Mouse (Mus musculus): ENCODE results near the gene Casz1.
A peak's percentile ranks its signal among the peaks of the same experiment; 100 is the strongest.

The Casz1 gene

DNA sequence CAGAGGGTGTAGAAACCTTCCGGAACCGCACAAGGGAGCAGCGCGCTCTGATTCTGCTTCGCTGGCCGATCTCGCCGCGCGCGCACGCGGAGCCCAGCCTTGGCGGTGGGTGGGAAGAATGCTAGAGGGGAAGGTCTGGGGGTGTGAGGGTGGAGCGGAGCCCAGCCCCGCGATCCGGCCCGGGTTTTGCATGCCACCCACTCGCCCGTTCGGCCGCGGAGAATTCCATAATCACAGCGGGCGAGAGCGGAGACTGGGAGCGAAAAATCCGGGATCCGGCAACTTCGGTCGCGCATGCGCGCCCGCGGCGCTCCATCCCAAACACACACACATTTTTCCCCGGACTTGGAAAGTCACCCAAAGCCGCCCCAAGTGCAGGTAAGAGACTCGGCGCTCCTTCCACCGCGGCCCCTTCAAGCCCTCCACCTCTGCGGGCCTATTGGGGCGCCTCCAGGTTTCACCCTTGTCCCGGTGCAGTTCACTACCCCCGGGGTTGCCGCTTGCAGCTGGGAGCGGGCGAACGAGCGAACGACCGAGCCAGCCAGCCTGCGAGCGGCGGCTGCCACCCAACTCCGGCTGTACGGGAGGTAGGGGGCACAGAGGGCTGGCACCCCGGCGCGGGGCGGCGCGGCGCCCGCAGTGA, at the start of gene Casz1:
Gene Casz1 (plus strand): TSS at position 293 of the 643 bp plus-strand sequence.
- peak; percentile 87 for DNase-seq (ENCODE audit: low spot score)

DNA sequence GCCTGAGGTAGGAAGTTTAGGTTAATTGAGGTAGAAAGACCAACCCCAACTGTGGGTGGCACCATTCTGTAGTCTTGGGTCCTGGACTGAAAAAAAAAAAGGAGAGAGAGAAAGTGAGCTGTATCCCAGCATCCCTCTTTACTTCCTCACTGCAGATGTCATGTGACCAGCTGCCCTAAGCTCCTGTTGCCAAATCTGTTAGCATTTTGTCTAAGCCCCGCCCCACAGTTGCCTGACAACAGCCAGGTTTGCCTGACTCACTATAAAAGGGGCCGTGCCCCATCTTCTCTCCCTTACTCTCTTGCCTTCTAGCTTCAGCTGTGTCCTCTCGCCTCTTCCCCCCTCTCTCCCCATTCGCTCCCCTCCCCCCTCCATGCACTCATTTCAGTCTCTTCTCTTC, 45.4 kb upstream of the Casz1 start:
- DNase-seq (ENCODE audit: low spot score) = no peak

DNA sequence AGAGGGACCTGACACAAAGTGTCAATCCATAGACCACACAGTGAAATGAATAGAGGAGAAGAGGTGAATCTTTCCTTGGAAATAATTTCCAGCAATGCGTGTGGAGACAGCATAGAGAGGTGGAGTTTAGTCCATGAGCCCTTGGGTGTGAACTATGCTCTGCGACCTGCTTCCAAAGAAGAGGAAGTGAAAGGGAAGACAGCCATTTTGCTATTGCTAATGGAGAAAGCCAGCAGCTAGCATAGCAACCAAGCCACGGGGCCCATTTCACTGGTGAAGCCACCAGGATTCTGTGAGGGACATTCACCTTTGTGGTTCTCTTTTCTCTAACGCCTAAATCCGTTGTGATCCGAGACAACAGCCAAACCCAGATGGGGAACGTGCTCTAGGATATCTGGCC, 44.1 kb upstream of the Casz1 start:
- no peak for DNase-seq (ENCODE audit: low spot score)

DNA sequence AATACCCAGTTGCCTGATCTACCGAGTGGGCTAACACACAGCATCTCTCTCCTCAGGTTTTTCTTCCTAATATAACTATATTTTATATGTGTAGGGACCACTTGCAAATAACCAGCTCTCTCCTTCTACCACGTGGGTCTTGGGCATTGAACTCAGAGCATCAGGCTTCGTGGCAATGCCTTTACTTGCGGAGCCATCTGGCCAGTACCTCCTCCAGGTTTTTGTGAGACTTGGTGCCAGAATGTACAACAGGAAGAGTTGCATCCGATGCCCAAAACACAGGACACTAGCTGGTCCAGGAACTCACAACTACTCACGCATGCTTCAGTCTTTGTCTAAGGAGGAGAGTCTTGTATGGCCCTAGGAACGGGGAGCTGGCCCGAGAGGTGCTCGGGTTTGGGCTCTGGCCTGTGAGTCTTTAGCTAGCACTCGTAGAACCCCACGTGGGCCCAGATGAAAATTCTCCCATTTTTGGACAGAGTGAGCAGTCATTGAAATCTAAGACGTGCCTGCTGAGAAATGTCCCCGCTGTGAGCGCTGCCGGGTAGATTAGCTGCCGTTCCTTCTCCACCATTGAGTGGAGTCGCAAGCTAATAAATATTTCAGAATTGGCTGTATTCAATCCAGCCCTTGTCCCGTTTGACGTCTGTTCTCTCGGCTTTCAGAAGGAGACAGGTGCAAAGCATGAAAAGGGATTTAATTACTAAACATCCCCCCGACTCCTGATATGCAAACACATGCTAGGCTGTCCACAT, 38.0 kb upstream of the Casz1 start:
- no peak for DNase-seq (ENCODE audit: low spot score)

DNA sequence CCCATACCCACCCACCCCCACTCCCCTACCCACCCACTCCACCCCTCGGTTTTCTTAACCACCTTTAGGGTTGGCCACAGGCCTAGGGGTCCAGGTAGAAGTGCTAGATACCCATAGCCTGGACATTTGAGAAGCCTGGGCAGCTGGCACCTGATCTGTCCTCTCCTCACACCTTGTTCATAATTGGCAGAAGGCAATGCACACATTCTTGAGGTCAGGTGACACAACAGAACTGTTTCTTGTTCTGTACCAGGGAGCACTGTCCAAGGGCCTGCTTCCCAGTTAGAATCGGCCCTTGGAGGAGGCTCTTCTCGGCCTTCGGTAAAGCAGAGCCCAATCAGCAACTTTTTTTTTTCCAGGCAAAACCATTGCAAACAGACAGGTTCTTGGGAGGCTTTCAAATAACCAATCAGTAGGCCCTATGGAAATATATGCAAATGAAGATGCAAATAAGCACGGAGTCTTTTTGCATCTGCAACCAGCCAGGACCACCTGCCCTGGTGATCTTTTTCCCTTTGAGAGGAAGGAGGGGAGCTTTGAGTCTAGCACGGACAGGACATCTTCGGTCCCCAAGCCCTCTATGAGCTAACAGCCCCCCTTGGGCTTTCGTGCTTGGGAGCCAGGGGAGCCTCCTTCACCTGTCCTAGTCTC, 36.4 kb upstream of the Casz1 start:
- no peak for DNase-seq (ENCODE audit: low spot score)

DNA sequence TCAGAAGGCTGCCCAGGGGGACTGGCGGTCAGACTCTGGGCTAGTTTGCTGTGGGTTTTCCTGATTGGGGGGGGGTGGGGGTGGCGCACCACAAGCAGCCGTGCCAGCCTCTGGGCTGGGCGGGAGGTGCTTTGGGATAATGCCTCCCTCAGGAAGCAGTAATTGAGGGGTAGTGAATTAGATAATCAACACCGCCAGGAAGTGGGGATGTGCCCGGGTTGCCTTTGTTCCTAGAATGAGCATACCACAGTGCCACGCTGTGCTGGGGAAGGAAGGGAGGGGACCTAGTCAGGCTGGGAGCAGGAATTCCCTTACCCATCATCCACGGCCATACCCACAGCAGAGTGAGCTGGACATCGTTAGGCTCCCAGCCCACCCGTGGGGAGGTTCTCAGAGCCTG, 35.6 kb upstream of the Casz1 start:
- no peak for DNase-seq (ENCODE audit: low spot score)

DNA sequence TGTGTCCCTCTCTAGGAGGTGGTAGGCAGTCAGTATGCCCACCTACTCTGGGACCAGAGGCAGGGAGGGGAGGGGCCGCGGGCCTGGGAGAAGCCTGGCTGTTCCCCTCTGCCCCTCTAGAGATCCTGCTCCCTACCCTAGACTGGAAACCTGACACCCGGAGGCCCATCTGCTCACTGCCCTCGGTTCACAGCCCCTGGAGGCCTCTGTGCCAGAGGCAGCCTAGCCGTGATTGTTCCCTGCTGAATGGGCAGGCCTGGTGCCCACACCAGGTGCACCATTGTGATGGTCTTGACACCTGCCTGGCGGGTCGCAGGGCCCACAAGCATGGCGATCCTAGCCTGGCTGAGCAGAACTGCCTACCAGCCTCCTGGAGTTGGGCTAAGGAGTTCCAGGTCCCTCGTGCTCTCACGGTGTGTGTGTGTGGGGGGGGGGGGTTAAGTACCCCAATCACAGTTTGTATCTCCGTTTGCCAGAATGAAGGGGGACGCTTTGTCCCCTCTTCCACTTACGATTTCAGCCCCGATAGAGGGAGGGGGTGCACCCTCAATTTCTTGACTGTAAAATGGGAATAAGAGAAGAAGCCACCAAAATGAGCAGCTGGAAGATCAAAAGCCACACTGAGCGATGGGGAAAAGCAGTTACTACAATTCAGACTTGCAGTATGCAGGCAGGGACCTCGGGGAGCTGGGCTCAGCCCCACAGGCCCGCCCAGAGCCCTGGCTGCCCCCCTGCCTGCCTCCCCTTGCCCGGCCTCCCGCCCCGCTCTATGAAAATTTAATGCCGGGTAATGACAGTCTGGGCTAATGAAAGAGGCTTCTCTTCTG, 33.4 kb upstream of the Casz1 start:
- no peak for DNase-seq (ENCODE audit: low spot score)

DNA sequence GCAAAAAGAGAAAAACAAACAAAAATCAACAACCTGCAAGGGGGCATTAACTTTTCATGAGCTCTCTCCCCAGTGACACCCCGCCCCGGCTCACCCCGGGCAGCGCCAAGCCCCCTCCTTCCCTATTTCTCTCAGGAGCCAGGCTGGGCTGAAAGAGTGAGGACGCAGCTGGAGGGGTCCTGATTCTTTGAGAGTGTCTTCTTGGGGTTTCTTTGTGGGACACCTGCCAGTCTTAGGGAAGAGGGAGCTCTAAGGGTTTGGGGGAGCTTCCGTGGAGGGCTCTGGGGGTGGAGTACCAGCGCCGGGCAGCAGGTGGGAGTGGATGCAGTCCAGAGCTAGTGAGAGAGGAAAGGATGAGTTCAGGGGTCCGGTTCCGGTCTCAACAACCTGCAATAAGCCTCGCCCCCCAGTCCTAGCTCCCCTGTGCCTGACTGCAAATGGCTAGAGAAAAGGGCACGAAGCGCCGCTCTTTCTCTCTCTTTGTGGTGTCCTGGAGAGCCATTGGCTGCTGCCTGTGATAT, 32.8 kb upstream of the Casz1 start:
- no peak for DNase-seq (ENCODE audit: low spot score)

DNA sequence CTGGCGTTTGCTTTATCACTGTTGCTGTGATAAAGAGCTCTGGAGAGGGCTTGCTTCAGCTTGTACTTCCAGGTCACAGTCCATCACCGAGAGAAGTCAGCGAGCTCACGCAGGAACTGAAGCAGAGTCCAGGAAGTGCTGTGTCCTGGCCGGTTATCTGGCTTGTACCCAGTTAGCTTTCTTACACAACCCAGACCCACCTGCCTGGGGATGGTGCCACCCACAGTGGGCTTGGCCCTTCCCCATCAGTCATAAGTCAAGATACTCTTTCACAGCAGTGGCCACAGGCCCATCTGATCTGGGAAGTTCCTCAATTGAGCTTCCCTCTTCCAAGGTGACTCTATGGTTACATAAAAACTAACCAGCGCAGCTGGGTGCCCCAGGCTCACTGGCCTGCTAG, 31.6 kb upstream of the Casz1 start:
- DNase-seq (ENCODE audit: low spot score) = no peak

DNA sequence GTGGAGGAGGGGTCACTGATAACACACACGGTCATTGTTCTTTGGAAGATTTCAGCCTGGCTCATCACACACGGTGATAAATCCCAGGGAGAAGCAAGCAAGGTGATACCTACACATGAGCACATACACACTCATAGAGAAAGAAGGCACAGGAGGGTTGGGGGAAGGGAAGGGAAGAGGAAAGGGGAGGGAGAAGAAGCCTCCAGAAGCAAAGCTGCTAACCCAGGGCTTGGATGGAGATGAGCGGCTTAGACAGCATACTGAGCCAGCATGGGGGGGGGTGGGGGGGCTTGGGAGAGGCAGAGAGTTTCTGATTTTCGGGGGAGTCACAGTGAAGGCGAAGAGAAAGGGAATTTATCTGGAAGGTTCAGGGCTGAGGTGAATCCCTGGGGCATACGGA, 30.2 kb upstream of the Casz1 start:
- DNase-seq (ENCODE audit: low spot score) = no peak

DNA sequence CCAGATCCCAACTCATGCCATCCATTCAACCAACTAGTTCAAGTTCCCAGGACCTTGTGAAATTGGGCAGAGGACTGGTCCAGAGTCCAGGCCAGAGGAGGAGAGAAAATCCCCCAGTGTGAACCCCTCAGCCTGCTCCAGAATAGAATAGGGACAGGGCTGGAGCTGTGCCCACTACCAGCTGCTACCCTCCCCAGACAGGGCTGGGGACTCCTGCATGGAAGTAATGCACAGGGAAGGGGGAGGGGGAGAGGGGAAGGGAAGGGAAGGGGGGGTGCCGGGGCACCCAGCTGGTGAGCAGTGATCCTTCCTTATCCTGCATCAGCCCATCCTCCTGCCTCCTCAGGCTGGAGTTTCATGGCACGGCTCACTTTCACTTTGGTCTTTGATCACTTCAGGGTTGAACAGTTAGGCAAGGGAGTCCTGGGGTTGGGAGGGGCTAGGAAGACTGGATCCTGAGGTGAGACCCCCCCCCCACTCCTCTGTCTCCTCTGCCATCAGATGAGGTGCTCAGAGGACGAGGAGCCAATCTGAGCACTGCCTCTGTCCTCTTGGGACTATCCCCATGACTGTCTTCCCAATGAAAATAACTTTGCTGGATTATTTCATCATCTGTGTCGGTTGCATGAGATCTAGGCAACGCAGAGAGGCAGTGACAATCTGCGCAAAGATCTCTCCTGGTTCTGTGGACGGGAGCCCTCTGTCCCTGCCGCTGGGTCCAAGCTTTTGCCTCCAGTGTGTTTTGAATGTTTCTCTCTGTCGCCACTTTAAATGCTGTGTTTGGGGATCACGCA, 28.6 kb upstream of the Casz1 start:
- DNase-seq (ENCODE audit: low spot score) = no peak

DNA sequence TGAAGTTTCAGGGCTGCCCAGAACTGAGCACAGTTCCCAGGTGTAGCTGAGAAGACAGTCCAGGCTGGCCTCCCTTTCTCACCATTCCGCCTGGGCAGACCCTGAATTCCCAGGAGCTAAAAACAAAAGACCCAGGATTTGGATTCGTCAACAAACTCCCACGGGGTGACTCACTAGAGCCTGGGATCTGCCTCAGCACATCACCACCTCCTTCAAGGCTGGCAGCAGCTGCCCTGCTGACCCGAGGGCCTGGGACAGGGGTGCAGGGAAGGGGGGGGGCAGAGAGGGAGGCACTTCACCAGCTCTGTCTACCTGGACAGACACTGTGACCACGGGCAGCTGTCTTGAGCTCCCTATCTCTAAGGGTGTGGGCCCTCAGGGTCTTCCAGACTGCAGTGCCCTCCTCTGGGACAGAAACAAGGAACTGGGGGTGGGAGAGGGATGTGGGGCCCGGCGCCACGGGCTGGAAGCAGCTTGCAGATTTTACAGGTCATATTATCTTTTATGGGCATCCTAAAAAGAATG, 24.1 kb upstream of the Casz1 start:
- no peak for DNase-seq (ENCODE audit: low spot score)

DNA sequence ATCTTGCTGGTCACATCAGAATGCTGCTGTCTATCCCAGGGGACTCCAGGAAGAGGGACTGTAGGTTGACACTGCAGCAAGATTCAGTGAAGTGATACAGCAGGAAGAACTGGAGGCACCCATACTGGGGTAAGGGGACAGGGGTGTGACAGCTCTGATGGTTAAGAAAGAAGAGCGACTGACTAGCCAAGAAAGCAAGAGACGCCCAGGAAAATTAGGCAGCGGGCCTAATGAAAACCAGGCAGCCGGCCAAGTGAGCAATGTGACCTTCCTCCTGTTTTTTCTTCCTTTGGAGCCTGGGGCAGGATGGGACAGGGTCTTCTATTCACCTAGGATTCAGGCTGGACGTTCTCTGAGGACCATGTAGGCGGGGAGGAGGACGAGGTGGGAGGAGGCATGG, 22.7 kb upstream of the Casz1 start:
- DNase-seq (ENCODE audit: low spot score) = no peak

DNA sequence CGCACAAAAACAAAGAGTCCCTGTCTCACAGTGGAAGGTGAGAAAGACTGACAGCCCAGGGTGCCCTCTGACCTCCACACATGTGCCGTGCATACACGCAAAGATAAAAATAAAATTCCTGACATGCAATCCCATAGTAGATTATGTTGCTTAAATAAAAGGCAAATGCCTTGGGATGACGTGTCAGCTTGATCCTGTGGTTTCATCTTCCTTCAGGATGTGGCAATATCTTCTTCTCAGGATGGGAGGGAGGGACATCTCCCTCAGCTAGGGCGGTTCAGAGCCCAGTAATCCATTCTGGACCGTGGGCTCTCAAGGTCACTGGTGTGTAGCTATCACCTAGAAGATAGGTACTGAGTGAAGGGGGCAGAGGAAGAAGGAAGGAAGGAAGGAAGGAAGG, 21.3 kb upstream of the Casz1 start:
- DNase-seq (ENCODE audit: low spot score) = no peak

DNA sequence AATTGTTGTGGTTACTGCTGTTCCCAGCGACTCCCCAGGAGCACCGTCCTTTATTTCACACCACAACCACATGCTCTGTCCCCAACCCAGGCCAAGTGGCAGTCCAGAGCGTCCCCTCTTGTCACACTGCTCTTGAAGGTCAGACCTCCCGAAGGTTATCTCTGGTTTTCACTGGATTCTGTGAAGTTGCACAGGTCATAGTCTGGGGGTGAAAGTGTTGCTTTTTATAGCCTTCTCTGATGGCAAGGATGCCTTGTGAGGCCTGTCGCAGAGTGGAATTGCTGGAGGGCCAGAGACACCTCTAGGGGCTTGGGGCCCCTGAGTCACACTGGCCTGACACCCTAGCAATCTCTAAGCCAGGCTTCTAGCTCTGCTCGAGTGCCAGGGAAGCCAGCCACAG, 20.5 kb upstream of the Casz1 start:
- DNase-seq (ENCODE audit: low spot score) = no peak

DNA sequence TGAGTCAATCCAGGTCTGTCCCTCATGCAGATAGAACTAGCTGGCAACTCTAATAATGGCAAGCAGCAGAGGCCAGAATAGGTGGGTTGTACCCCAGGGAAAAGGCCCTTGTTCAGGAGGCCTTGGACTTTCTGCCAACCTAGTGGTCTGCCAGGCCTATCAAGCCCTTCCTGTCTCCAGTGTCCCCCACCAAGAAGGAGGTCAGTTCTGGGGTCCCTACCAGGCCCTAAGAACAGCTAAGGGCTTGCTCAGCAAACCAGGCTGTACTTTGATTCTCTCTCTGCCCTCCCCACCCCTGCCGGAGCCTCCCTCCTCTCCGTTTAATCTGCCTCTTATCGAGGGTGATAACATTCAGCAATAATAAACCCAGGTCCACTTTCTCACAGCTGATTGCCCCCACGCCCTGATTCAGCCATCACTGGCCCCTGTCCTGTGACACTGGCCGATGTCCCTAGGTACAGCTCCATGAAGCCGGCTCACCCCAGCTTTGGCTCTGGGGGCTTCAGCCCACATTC, 19.1 kb upstream of the Casz1 start:
- no peak for DNase-seq (ENCODE audit: low spot score)

DNA sequence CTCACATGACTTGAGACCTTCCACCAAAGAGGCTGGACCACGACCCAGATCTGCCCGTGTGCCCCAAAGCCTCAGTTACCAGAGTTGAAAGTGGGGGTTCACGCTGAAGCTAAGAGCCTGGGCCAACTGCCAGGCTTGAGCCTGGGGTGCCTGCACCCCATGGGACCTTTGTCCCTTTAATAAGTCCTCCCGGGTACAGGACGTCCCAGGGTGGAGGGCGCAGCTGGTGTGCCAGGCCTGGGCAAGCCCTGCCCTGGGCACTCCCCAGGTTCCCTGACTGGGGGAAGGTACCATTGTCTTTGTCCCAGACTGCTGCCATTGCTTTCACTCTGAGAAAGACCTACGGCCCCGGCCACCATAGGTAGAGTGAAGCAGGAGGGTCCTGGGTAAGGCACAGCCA, 18.2 kb upstream of the Casz1 start:
- DNase-seq (ENCODE audit: low spot score) = no peak

DNA sequence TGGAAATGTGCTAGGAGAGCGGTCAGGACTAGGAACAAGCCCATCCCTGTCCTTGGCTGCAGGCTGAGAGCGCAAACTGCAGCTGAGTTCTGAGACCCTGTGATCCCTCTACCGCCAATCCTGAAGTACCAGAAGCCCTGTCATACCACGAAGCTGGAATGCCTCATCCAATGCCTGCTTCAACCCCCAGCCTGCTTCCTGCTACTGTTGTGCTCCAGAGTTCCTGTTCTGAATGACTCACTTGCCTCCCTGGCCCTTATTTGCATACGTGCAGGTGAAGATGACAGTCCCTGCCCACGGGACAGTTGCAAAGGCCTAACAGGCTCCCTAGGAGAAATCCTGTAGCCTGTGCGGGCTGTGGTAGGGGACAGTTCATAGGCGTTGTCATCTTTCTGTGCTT, 13.3 kb upstream of the Casz1 start:
- no peak for DNase-seq (ENCODE audit: low spot score)

DNA sequence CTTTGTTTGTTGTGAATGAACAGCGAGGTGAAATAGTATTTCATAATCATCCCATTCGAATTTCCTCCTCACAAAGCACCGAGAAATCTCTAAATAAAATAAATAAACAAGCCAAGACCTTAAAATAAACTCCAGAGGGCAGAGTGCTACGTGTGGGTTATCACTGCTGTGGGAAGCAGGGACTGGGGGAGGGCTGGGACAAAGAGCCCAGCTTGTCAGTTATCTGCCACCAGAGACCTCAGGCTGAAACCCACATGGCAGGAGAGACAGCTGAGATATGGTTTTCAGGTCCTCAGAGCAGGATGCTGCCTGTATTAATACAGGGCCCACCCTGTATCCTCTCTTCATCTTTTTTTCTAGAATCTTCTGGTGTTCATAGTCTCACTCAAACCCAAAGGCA, 9.2 kb upstream of the Casz1 start:
- no peak for DNase-seq (ENCODE audit: low spot score)

DNA sequence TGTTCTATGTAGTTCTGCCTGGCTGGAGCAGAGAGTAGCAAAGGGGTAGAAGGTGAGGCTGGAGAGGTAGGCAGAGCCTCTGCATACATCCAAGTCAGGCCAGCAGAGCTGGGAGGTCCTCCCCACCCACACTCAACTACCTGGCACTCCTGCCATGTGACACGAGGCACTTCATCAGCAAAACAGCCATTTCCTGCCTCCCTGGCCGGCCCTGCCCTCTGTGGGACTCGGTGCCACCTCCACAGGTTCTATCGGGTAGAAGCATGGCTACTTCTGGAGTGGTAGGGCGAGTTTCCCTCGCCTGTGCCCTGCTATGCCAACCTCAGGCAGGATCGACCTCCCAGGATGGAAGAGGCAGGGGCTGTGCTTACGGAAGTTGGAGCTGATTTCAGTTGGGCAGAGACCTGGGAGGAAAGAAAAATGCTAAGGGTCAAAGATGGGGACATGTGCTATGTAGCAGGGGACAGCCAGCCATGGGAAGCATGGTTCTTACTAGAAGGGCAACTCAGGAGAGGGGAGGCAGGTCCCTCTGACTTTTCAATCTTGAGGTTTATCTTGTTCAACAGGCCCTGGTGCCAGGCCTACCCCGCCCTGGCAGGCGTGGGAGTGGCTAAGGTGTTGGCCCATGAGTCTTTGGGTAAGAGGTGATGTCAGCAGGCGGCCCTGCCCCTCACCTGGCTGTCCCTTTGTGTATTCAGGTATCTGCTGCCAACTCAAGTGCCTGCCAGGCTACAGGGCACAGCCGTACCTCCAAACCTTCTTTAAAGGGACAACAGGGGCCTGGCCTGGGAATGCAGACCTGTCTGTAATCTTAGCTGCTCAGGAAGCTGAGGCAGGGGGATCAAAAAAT, 6.5 kb upstream of the Casz1 start:
- no peak for DNase-seq (ENCODE audit: low spot score)

All from testis, postnatal 14 days (tissue).